ENCODE assay signal across 27 mouse cellular contexts in the genomic region with DNA sequence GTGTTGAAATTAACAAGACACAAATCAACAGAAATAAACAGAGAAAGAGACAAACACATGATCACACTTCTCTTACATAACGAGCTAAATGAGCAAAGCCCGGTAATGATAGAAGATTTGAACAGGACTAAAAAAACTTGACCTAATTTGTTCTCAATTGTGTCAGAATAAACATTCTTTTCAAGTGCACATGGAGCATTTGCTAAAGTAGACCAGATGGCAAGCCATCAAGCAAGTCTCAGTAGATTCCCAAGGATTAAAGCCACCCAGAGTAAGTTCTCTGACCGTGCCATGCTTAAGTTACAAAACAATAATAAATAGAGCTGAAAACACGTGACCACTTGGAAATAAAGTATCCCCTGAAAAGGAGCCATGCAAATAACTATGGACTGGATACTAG.
DNase-seq lines count a peak whose midpoint lies in the region; ATAC-seq and TF ChIP-seq lines count a peak whose summit lies in the region.
"Had no signal": no experiment of that assay in that cellular context is flagged by ENCODE, and none has a peak within 500 bp of the region (broad histone marks: within the 10 kb centered on the region; RNA-seq: fewer than 3 reads in every experiment).

No protein-coding gene starts in this region.

- no peaks in the 10 kb centered on the region for H3K36me3 ChIP-seq in embryonic facial prominence, embryonic 11.5 days (replicated peaks; ENCODE audit: control insufficient read depth, insufficient read depth, low read depth, low read length)
- no peaks in the 10 kb centered on the region for H3K36me3 ChIP-seq in embryonic facial prominence, embryonic 10.5 days (replicated peaks)
- no peaks in the 10 kb centered on the region for H3K36me3 ChIP-seq in midbrain, embryonic 11.5 days (ENCODE audit: control insufficient read depth, insufficient read depth, low read length)
- H3K36me3 ChIP-seq: embryonic facial prominence, embryonic 13.5 days; embryonic facial prominence, embryonic 15.5 days; forebrain, embryonic 10.5 days; forebrain, embryonic 12.5 days; forebrain, embryonic 15.5 days; G1E had no signal

- no peak overlapping the region for H3K4me3 ChIP-seq in embryonic facial prominence, embryonic 11.5 days (ENCODE audit: low read depth, low read length)
- no peak overlapping the region for H3K4me3 ChIP-seq in embryonic facial prominence, embryonic 10.5 days
- no peak overlapping the region for H3K4me3 ChIP-seq in midbrain, embryonic 11.5 days (ENCODE audit: low read depth, low read length)
- H3K4me3 ChIP-seq: embryonic facial prominence, embryonic 13.5 days; embryonic facial prominence, embryonic 15.5 days; erythroblast, embryonic 14.5 days; forebrain, embryonic 10.5 days; forebrain, embryonic 12.5 days; forebrain, embryonic 15.5 days had no signal

- peak; percentile 45 for DNase-seq in embryonic facial prominence, embryonic 11.5 days (ENCODE audit: low spot score)
- DNase-seq in embryonic facial prominence, embryonic 10.5 days (ENCODE audit: low spot score) = no peak
- DNase-seq in heart, adult 11 months = peak; percentile 19
- DNase-seq in heart, postnatal 25 days (ENCODE audit: low spot score) = no peak
- DNase-seq in brain, embryonic 14.5 days (ENCODE audit: low read depth) = peak; percentile 60
- DNase-seq in retina, postnatal 1 day = peak; percentile 52
- no peak for DNase-seq in kidney, adult 18-20 months
- DNase-seq in midbrain, embryonic 11.5 days (ENCODE audit: low spot score, missing footprints) = no peak
- DNase-seq: adrenal gland, adult 2 months; adrenal gland, postnatal 10 days; adrenal gland, postnatal 25 days; B cell, adult 2 months; cerebellum, adult 11 months; cerebellum, adult 18-20 months; cerebellum, adult 8-10 months; cerebellum, adult 9-11 months; cerebellum, postnatal 14 days; cerebellum, postnatal 36 days; embryo, embryonic 11 days had no signal

- intact Hi-C loops in heart, postnatal 25 days (cut with DNase I) = no loop called here

- no peaks in the 10 kb centered on the region for H3K9me3 ChIP-seq in embryonic facial prominence, embryonic 11.5 days (replicated peaks; ENCODE audit: control insufficient read depth, low read length)
- H3K9me3 ChIP-seq in embryonic facial prominence, embryonic 10.5 days = no peaks in the 10 kb centered on the region
- no peaks in the 10 kb centered on the region for H3K9me3 ChIP-seq in midbrain, embryonic 11.5 days (ENCODE audit: control insufficient read depth, low read length)
- H3K9me3 ChIP-seq: embryonic facial prominence, embryonic 13.5 days; embryonic facial prominence, embryonic 15.5 days; forebrain, embryonic 10.5 days; forebrain, embryonic 12.5 days; forebrain, embryonic 15.5 days had no signal

- TF ChIP-seq CTCF in brain, embryonic 14.5 days (IDR thresholded peaks at IDR 0.05; ENCODE audit: borderline replicate concordance, extremely low read depth, insufficient read depth, insufficient read length) = no peak

- TF ChIP-seq POLR2A in brain, embryonic 14.5 days (IDR thresholded peaks at IDR 0.05; ENCODE audit: borderline replicate concordance, extremely low read depth, insufficient read depth, insufficient read length, poor library complexity, severe bottlenecking) = no peak

- H3K4me1 ChIP-seq in embryonic facial prominence, embryonic 11.5 days (ENCODE audit: control insufficient read depth, insufficient read depth, low read length) = no peaks in the 10 kb centered on the region
- H3K4me1 ChIP-seq in embryonic facial prominence, embryonic 10.5 days = no peaks in the 10 kb centered on the region
- H3K4me1 ChIP-seq in midbrain, embryonic 11.5 days (ENCODE audit: control insufficient read depth, insufficient read depth, low read length) = no peaks in the 10 kb centered on the region
- H3K4me1 ChIP-seq: embryonic facial prominence, embryonic 13.5 days; embryonic facial prominence, embryonic 15.5 days; forebrain, embryonic 12.5 days had no signal

- no peak overlapping the region for H3K9ac ChIP-seq in embryonic facial prominence, embryonic 11.5 days (replicated peaks; ENCODE audit: low read length)
- H3K9ac ChIP-seq in midbrain, embryonic 11.5 days (ENCODE audit: low read length) = no peak overlapping the region
- H3K9ac ChIP-seq: embryonic facial prominence, embryonic 13.5 days; embryonic facial prominence, embryonic 15.5 days; forebrain, embryonic 12.5 days; forebrain, embryonic 15.5 days had no signal

- no peak overlapping the region for H3K27ac ChIP-seq in embryonic facial prominence, embryonic 11.5 days (replicated peaks; ENCODE audit: low read depth, low read length)
- H3K27ac ChIP-seq in embryonic facial prominence, embryonic 10.5 days (replicated peaks) = no peak overlapping the region
- no peak overlapping the region for H3K27ac ChIP-seq in midbrain, embryonic 11.5 days (ENCODE audit: low read depth, low read length)
- H3K27ac ChIP-seq: embryonic facial prominence, embryonic 13.5 days; embryonic facial prominence, embryonic 15.5 days; forebrain, embryonic 10.5 days; forebrain, embryonic 12.5 days; forebrain, embryonic 15.5 days had no signal

- no peak for ATAC-seq in embryonic facial prominence, embryonic 11.5 days (replicated peaks; ENCODE audit: insufficient number of reproducible peaks, low FRiP score, low TSS enrichment, low read depth)
- ATAC-seq in midbrain, embryonic 11.5 days (ENCODE audit: low FRiP score) = no peak
- ATAC-seq: CD4-positive, CD25-positive, alpha-beta regulatory T cell, adult 4 months; forebrain, embryonic 15.5 days had no signal

- 43% methylated on average over 4 of the region's 4 CpGs for WGBS in embryonic facial prominence, embryonic 11.5 days
- 42% methylated on average over 4 of the region's 4 CpGs for WGBS in embryonic facial prominence, embryonic 10.5 days
- WGBS in midbrain, embryonic 11.5 days = 63% methylated on average over 4 of the region's 4 CpGs

- H3K27me3 ChIP-seq in embryonic facial prominence, embryonic 11.5 days (ENCODE audit: control insufficient read depth, insufficient read depth, low read length) = no peaks in the 10 kb centered on the region
- no peaks in the 10 kb centered on the region for H3K27me3 ChIP-seq in embryonic facial prominence, embryonic 10.5 days (replicated peaks; ENCODE audit: low read depth, poor library complexity, severe bottlenecking)
- H3K27me3 ChIP-seq in midbrain, embryonic 11.5 days (ENCODE audit: control insufficient read depth, insufficient read depth, low read length) = no peaks in the 10 kb centered on the region
- H3K27me3 ChIP-seq: embryonic facial prominence, embryonic 13.5 days; embryonic facial prominence, embryonic 15.5 days had no signal

- no peak overlapping the region for H3K4me2 ChIP-seq in embryonic facial prominence, embryonic 11.5 days (ENCODE audit: low read depth, low read length)
- no peak overlapping the region for H3K4me2 ChIP-seq in midbrain, embryonic 11.5 days
- H3K4me2 ChIP-seq: embryonic facial prominence, embryonic 13.5 days; embryonic facial prominence, embryonic 15.5 days; forebrain, embryonic 12.5 days; forebrain, embryonic 15.5 days had no signal

Comparison
In these comparisons a context has a peak if more than half of its experiments do, and no peak if none do; other contexts are left out.
1. DNase-seq: peak in embryonic facial prominence, embryonic 11.5 days (single experiment), heart, adult 11 months (single experiment), brain, embryonic 14.5 days (single experiment) and retina, postnatal 1 day (single experiment); none in embryonic facial prominence, embryonic 10.5 days (single experiment), heart, postnatal 25 days (single experiment), kidney, adult 18-20 months (single experiment) and midbrain, embryonic 11.5 days (single experiment).